Mouse (Mus musculus) kidney, adult 8-10 months (tissue): ENCODE data around the gene Edar.

Experiments used
- DNase-seq, 2 experiments: peaks; one replicate each; pipeline ENCODE4 v3.0.0; 2022

Gene Edar

GRCm38 (mm10) chr10:58601431-58601901, 74.0 kb downstream of the Edar start:
- DNase-seq = no peak

DNA sequence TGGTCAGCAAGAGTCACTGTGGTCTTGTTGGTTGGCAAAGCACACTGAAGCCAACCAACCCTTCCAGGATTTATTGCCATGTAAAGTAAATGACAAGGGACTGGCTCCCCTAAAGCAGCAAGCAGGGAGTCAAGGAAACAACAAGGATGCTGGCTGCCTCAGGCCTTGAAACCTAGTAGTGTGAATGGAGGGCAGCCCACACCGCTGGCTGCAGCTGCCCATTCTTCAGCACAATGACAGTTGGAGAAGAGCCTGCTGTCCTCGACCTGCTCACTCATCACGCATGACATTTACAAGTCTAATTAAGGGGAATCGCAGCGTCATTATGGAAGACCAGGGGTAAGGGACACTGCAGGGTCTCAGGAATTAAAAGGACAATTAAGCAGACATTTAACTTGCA, 74.5 kb downstream of the Edar start:
- DNase-seq = no peak

DNA sequence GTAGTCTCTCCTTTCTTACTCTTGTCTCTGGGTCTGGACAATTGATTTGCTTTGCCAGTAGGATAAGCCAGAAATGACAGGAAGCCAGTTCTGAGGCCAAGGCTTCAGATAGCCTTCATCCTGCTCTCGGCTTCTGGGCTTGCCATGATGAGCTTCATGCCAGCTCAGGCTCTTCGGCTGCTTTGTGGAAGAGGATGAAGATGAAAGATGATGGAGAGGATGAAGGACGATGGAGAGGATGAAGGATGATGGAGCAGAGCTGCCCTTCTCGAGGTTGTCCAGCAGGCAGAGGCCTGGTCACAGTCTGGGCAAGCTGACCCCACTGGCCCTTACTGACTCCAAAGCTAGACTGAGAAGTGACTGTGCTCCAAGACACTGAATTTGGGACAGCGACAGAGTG, 75.3 kb downstream of the Edar start:
- no peak for DNase-seq

- no peak for DNase-seq
Observed at GRCm38 (mm10) chr10:58595821-58596220, 79.6 kb downstream of the Edar start.

DNA sequence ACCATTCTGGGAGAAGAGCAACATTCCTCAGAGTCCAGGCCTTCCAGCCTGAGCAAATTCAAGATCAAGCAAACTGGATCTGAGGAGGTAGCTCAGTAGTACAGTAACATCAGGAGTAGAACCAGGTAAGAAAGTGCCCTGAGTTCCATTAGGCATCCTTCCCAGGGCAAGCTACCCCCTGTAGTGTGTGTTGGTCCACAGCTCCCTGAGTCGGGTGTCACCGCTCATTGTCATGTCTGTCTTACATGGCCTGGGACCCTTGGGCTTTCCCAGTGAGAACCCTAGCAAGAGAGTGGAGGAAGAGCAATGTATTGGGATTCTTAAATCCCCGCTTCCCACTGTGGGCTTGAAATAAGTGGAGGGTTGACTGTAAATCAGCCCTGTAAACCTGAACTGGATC, 80.3 kb downstream of the Edar start:
- no peak for DNase-seq

DNA sequence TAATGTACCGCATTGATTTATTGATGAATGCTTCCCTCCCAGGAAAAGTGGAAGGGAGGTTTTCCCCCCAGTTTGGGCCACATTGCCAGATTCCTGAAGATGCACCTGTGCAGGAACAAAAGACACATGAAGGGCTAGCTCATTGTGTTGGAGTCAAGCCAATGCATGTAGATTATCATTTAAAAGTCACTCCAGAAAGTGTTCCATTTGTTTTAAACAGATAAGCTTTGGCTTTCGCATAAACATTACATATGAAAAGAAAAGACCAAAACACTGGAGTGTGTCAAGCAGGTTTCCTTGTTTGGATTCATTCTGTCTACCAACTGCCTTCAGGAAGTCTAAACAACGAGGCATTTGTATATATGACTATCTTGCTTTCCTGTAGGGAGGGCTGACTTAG, 81.0 kb downstream of the Edar start:
- DNase-seq = no peak

DNA sequence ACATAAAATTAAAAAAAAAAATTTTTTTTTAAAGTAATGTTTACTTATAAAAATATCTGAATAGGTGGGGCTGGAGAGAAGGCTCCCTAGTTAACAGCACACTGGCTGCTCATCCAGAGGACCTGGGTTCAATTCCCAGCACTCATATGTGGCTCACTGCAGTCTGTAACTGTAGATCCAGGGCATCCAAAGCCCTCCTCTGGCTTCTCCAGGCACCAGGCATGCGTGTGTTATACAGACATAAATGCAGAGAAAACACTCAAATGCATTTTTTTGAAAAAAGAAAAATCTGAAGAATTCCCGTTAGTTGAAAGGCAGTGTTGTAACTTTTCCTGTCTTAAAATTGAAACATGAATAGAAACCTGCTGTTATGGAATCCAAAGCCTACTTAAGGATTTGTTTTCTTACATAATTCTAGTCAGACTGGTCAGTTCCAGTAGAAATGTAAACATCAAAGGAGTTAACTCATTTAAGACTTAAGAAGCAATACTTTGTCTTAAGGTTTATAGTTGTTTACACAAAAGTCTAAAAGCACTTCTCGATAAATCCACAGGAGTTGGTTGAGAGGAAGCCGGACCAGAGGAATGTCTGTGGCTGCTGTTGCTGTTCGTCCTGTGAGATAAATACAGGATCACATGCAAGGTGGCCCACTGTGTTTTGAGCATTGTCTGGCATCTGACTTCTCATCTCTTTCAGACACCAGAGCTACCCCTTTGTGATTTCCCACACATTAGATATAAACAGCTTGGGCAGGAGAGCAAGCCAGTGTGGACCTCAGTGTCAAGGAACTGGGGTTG, 89.8 kb downstream of the Edar start:
- no peak for DNase-seq

GRCm38 (mm10) chr10:58560521-58560920, 114.9 kb downstream of the Edar start:
- peak in 1 of 2 experiments; percentile 14 for DNase-seq

GRCm38 (mm10) chr10:58559901-58560300, 115.6 kb downstream of the Edar start:
- peak; percentile 43 to 54 for DNase-seq

DNA sequence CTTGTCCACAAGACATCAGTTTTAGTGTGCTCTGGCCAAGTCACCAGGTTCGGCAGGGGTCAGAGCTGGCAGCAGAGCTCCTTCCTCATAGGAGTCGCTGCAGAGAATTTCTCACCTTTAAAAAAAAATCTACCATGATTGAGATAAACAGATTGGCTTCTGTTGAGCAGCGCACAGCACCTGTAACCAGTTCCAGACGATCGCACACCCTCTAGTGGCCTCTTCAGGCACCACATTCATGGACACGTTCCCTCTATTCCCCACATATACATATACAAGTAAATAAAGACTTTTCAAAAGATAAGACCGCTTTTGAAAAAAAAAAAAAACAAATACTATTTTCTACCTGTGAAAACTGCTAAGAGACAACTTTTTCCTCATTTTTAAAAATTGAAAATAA, 116.4 kb downstream of the Edar start:
- DNase-seq = peak; percentile 32 to 67

GRCm38 (mm10) chr10:58554693-58555387, 120.6 kb downstream of the Edar start:
- no peak for DNase-seq
